Mouse (Mus musculus) G1E (cell line): Measurements from ENCODE around the gene Map7.

Experiments
- CTCF ChIP-seq: IDR thresholded peaks from 2 replicates; pipeline ENCODE4 v1.5.1; 2012; ENCODE audit warnings: low read depth, low read length, inconsistent platforms, mixed read lengths
- GATA1 ChIP-seq: IDR thresholded peaks from 2 replicates; pipeline ENCODE4 v1.6.1; 2012; ENCODE audit warnings: borderline replicate concordance, low read length, inconsistent platforms, mixed read lengths
- GATA2 ChIP-seq: IDR thresholded peaks from 2 replicates; pipeline ENCODE4 v1.6.1; 2012; ENCODE audit warnings: low read depth, low read length, inconsistent platforms, borderline replicate concordance
- TAL1 ChIP-seq: conservative IDR thresholded peaks from 2 replicates; pipeline ENCODE4 v1.6.1; 2012; ENCODE audit warnings: low read depth, low read length, inconsistent platforms, mixed read lengths

- TF ChIP-seq CTCF: no peak
- TF ChIP-seq TAL1: no peak
- no peak for TF ChIP-seq GATA1
- no peak for TF ChIP-seq GATA2
These were observed 22.9 kb downstream of the Map7 start for GRCm38 (mm10) chr10:20171209-20171608.
